Mouse (Mus musculus) cerebellum, adult (tissue): ENCODE data around the gene Zfp455.
A peak's percentile ranks its signal among the peaks of the same experiment; 100 is the strongest.
"Not testable (repeated sequence)": the region's sequence is repeated elsewhere in the genome, so short reads cannot be mapped to it uniquely, and the experiment has no call there.

Experiments used
- ATAC-seq: cut with Nextera tagmentation; 2 replicates; pipeline ENCODE4 v1.9.2; 2017; ENCODE audit warnings: mild to moderate bottlenecking, moderate library complexity, mixed read lengths; ENCODE audit not compliant: insufficient number of reproducible peaks, low FRiP score, low TSS enrichment

Zfp455 gene

DNA sequence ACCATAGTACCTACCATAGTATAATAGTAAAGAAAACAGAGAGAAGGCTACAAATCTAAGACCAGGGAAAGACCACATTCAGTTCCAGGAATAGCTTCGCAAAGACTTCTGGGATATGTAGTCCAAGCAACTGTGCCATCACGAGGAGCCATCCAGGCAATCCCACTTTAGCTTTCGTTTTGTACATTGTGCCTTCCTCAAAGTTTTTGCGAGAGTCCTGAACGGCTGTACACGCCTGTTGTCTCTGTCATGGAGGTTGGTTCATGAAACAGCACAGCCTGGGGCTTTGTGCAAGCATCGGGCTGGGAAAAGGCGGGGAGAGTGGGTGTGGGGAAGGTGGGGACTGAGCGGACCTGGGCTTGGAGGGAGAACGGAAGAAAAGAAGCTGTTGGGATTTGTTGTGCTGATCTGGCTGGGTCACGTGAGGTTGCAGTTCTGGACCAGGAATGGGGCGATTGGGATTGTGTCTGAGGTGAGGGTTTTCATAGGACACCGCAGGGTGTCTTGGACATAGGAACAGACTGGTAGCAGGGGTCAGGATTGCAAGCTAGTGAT, at the start of gene Zfp455:
Gene Zfp455 (plus strand): TSS at position 167 of the 555 bp plus-strand sequence.
- ATAC-seq, result peak; percentile 89

DNA sequence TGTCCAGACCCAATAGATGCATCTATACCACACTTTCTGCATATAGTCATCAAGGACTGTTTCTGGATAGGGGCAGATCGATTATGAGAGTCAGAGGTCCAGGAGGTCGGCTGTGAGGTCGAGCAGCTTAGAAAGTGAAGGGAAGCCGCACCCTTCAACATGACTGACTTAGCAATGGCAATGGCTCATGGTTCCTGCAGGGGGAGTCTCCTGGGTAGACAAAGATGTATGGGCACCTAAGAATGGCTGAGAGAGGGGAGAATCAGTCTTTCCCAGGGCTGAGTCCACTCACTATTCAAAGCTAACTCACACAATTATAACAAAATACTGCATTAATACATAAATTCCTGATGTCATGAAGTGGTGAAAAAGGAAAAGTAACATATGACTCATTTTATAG, 28.2 kb upstream of the Zfp455 start:
- not testable (repeated sequence) for ATAC-seq

DNA sequence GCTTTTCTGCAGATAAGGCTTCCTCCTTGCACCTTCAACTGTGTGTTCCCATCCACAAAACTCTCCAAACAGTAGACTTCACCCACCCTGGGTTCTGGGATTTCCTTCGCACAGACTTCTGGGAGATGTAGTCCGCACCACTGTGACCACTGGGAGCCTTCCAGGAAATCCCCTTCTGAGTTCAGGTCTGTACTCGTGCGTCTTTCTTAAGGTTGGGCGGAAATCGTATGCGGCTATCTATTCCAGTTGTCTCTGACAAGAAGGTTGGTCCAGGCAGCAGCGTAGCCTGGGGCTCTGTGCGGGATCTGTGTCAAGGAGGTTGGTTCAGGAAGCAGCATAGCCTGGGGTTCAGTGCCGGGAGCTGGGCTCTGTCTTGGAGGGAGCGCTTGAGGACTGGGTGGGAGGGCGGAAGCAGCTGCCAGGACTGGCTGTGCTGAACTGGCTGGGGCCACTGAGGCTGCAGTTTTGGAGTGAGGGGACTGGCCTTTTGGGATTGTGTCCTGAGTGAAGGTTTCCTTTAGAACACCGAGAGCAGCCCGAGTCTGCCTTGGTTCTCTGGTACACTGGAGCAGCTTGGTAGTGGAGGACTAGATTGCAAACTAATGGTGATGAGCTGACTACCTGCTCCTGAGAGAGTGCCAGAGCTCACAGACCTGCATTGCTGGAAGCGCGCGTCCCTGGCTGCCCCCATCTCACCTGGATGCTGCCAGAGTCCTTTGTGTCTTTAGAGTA, 21.1 kb upstream of the Zfp455 start, which contains the start of gene Rsl1:
Gene Rsl1 (plus strand): TSS at position 192 of the 732 bp plus-strand sequence.
- peak; percentile 97 for ATAC-seq

DNA sequence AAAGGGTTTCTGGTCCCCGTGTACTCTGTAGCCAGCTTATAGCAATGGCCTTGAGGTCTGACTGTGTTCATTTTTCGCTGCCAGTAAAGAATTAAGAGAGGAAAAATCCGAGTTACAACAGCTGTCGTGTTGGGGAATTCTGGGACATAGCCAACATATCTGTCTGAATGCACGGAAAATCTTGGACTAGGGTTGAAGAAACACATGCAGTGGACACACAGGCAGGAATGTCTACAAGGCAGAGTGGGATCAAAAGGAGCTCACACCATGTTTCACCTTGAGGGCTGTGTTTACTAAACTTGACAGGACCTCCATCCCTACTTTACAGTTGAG, 20.6 kb upstream of the Zfp455 start:
- ATAC-seq, result no peak

DNA sequence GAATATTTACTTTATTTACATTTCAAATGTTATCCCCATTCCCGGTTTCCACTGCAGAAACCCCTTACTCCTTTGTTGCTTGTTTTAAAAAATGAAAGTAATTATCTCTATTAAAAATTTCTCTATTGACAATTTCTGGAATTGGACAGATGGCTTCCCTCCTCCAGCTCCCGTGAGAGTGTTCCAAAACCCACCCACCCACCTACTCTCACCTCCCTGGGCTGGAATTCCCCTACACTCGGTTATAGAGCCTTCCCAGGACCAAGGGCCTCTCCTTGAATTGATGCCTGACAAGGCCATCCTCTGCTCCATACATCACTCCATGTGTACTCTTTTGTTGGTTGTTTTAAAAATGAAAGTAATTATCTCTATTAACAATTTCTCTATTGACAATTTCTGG, 7.3 kb downstream of the Zfp455 start:
- no peak for ATAC-seq

DNA sequence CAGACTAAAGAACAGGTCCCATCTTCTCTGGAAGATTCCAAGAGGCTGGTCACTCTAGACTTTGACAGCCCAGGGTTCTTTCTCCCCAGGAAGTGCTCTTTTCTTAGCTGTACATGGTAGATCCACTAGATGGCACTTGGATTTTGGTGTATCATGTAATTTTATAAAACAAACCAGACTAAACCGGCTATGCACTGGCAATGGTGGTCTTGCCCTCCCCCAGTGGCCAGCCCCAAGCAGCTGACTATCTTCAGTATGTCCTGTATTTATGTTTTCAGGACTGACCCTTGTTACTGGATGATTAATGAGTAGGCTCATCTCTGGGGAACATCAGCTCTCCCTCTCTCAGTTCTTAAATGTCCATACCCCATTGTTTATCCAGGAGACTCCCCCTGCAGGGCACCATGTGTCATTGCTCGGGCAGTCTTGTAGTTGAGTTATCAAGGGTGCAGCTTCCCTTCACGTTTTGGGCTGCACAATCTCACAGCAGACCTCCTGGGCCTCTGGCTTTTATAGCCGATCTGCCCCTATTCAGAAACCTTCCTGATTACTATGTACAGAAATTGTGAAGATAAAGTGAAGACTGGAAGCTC, 19.8 kb downstream of the Zfp455 start:
- ATAC-seq, result no peak
